Mouse (Mus musculus) layer of hippocampus, postnatal 36 days (tissue): Measurements from ENCODE around the gene Slc10a1. TPM values are rescaled to one million over a fixed set of nuclear protein-coding genes. Genes with fewer than 3 reads are reported as not detected.
"Not testable (repeated sequence)": the region's sequence is repeated elsewhere in the genome, so short reads cannot be mapped to it uniquely, and the experiment has no call there.

Source experiments
- DNase-seq, 2 experiments: peaks; one replicate each; pipeline ENCODE4 v3.0.0; 2022
- total RNA-seq, 2 experiments: library from RNA; stranded (reverse); gene quantifications; 2 replicates each; pipeline ENCODE4 v1.2.3; 2021

Slc10a1 gene
- total RNA-seq, 2 experiments from 2014 or later, result not detected

- no peak for DNase-seq
These were observed 2.3 kb downstream of the Slc10a1 start for GRCm38 (mm10) chr12:80966059-80966838.

- DNase-seq, result no peak
These were observed 5.9 kb downstream of the Slc10a1 start for GRCm38 (mm10) chr12:80962566-80962965.

DNA sequence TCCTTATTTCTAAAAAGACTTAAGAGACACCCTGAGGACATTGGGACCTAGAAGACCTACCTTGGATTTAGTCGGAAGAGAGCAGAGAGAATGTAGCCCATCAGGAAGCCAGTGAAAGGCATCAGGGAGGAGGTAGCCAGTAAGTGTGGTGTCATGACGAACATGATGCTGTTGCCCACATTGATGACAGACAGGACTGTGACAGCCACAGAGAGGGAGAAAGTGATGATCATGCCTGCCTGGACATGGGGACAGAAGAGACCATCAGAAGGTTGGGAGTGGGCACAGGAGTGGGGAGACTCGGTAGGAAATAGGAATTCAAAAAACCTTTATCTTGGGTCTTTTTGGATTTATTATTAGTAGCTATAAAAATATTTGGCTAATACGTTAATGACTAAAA is 10.5 kb downstream of the Slc10a1 start:
- no peak for DNase-seq

DNA sequence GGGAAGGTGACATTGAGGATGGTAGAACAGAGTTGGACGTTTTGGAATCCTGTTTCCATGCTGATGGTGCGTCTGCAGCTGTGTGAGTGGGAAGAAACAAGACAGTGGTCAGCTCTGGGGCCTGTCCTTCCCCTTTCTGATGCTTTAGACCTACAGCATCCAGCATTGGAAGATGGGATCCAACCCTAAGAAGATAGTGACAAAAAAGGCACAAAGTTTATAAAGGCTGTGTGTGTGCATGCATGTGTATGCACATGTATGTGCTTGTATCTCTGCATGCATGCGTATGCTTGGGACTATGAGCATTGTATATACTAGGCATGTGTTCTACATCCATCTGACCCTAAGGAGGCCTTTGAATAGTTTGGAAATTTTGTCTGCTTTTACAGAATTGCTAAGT is 12.5 kb downstream of the Slc10a1 start:
- no peak for DNase-seq

GRCm38 (mm10) chr12:80952526-80952925 is 16.0 kb downstream of the Slc10a1 start:
- no peak for DNase-seq

DNA sequence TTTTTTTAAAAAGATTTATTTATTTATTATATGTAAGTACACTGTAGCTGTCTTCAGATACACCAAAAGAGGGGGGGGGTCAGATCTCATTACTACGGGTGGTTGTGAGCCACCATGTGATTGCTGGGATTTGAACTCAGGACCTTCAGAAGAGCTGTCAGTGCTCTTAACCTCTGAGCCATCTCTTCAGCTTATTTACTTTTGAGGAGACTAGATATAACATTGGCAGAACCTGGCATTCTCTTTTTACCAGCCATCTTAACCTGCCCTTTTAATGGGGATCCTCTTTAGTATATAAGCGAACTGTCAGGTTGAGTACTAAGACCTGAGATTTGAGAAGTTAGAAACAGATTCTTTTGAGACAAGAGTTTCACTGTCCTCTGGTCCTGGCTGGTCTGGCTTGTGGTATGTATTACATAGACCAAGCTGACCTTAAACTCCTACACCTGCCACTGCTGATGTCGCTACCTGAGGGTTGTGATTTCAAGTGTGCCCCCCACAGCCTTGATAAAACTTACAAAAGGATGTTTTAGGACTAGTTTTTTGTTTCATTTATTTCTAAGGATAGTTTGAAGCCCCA is 16.8 kb downstream of the Slc10a1 start:
- DNase-seq, result no peak

DNA sequence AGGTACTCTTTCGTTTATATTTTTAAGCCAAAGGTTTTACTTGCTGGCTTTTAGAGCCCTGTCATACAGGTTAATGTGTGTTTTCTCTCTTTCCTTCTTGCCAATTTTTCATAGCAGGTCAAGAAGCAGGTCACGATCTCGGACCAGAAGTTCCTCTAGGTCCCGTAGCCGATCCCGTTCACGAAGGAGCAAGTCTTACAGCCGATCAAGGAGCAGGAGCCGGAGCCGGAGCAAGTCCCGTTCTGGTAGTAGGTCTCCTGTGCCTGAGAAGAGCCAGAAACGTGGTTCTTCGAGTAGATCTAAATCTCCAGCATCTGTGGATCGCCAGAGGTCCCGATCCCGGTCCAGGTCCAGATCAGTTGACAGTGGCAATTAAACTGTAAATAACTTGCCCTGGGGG is 18.9 kb downstream of the Slc10a1 start:
- DNase-seq, result not testable (repeated sequence)

DNA sequence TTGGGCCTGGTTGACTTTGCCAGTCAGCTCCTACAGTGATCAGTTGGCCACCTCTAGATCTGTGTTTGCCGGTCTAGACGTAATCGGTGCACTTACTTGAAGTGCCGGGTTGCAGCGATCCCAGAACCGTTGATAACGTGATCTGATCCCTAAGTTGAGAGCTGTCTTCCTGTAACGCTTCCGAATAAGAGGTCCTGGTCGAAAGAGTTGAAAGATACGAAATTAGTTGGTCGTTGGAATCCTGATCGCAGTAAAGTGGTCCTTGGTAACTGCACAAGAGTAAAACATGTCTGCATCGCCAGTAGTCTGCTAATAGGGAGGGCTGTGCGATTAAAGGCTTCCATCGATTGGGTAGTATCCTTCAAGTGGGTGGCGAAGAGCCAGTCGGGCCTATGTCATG is 20.3 kb downstream of the Slc10a1 start:
- DNase-seq, result no peak

DNA sequence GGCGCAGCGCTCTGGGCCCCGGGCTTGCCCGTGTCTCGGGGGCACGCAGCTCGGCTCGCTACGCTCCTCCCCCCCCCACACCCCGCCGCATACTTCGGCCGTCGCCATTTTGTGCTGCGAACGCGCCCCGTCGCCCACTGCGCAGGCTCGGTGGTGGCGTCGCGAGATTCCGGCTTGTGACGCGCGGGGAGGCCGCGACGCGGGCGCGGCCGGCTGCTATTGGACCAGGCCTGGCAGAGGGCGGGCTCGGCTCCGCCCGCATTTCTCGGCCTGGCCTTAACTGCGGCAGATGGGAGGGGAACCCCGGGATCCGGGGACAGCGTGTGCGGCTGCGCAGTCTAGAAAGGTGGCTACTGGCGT is 22.5 kb downstream of the Slc10a1 start:
- DNase-seq, result peak; percentile 96

DNA sequence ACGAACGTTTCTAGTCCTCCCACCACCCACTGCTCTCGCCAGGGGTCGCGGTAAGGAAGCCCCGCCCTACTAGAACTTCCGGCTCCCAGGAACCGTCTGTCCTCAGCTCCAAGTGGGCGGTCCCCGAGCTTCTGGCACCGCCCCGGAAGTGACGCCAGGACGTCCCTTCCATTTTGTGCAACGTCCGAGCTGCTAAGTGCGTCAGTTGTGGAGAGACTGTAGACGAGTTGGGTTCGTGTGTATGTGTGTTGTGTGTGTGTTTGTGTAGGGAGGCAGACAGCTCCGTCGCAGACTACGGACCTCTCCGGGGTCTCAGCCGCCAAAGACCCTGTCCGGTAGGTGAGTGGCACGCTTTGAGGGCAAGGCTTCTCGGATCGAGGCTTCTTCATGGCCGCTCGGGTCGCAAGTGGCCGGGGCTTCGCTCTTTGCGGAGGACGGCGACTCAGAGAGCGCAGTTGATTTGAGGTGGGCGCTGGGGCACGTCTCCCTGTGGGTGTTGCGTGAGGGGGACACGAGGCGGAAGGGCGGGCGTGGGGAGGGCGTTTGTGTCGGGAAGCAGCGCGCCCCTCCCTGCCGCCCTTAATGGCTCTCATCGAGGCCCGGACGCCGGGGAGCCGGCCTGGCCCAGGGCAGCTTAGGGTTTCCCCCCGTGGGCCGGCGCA is 23.0 kb downstream of the Slc10a1 start, which contains the start of gene Srsf5:
Srsf5 (plus strand) TSS at position 171 of the 662 bp plus-strand sequence.
- DNase-seq, result peak; percentile 97 to 98

DNA sequence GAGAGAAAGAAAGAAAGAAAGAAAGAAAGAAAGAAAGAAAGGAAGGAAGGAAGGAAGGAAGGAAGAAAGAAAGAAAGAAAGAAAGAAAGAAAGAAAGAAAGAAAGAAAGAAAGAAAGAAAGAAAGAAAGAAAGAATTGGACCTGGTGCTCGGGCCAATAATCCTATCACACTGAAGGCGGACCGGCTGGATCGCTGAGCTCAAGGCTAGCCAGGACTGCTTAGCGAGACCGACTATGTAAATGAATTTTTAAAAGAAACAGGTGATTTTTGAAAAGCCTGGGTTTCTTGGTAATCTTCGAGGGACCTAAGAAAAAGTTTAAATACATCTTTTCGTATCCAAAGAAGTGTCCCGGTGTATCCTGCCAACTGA is 23.6 kb downstream of the Slc10a1 start:
- not testable (repeated sequence) for DNase-seq

DNA sequence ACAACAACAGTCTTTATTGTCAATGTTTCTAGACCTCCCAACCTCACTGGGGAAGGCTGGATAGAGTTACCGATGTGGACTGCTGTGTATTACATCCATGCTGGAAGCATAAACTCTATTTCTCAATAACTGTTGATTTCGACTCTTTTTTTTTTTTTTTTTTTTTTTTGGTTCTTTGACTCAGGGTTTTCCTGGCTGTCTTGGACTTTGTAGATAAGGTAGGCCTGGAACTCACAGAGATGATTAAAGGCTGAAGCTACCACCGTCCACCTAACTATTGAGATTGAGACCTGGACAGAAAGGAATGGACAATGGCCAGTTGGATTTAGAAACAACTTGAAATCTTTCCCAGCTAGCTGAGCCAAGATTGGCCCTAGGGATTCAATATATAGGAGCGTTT is 24.3 kb downstream of the Slc10a1 start:
- no peak for DNase-seq

DNA sequence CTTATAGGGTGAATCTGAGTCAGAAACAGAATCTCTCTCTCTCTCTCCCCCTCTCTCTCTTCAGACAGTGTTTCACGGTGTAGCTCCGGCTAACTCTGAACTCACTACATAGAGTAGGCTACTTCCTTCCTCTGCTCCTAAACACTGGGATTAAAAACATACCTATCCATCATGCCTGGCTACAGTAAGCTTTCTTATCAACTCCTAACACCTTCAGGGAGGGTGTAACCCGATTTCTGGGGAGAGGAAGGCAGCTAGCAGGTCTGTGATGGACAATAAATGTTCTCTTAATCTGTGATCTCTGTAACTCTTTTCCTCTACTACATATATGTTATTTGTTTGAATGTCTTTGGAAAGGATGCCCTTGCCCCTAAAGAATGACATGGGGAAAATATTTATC is 25.1 kb downstream of the Slc10a1 start:
- DNase-seq, result no peak

DNA sequence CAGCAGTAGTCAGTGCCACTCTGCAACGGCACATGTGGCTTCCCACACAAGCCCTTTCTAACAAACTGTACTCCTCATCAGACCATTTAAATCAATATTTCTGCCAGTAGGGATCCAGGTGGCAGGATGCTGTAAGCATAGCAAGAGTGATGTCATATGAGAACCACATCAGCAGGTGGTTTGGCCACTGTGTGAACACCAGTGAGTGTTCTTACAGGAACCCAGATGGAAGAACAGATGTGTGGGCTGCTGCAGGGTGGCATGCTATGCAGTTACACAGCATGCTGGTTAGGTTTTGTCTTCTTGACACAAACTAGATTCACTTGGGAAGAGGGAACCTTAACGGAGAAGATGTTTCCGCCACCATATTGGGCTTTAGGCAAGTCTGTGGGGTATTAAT is 26.6 kb downstream of the Slc10a1 start:
- no peak for DNase-seq

- no peak for DNase-seq
These were observed 29.3 kb downstream of the Slc10a1 start for GRCm38 (mm10) chr12:80939165-80939564.

DNA sequence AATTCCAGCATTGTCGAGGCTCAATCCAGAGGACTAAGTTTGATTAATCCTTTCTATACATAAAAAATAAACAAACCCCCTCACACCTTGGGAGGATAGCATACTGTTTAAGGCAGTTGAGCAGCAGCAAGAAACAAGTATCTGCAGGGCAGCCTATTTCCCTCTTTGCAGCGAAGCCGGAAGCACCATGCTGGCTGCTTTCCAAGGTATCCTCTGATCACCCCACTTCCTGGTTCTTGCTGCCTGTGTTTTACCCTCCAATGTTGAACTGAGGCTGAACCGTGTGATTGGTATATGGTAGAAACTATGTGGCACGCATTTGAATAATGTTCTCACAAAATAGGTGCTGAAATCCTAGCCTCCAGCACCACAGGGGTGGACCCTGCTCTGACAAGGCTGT is 29.9 kb downstream of the Slc10a1 start:
- peak in 1 of 2 experiments; percentile 18 for DNase-seq

DNA sequence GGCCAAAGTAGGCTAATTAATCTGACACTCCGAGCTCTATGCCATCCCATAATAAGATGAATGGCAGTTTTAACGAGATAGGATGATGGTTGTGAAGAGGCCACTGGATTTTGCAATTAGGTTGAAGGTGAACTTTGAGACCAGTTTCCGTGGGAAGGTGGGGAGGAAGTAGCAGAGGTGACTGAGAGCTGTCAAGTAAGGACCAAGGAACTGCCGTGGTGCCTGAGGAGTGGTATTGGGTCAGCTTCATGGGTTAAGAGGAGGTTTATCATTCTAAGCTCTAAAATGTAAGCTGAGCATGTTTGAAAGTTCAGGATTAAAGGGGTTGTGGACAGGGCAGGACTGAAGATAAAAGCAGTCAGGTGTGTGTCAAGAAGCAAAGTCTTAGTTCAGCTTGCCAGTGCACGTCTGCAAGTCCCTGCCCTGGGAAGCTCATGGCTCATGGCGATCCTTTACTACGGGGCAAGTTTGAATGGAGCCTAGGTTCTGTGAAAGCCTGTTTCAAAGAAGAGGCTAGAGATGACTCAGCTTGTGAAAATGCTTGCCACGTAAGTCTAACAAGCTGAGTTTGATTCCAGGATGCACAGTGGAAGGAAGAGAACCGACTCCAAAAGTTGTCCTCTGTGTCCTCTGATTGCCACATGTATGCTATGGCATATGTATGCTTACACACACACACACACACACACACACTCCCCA is 31.0 kb downstream of the Slc10a1 start:
- DNase-seq, result no peak

GRCm38 (mm10) chr12:80936751-80937150 is 31.8 kb downstream of the Slc10a1 start:
- no peak for DNase-seq

- no peak for DNase-seq
These were observed 35.6 kb downstream of the Slc10a1 start for GRCm38 (mm10) chr12:80932865-80933264.

- DNase-seq, result no peak
These were observed 36.9 kb downstream of the Slc10a1 start for GRCm38 (mm10) chr12:80931402-80932140.

DNA sequence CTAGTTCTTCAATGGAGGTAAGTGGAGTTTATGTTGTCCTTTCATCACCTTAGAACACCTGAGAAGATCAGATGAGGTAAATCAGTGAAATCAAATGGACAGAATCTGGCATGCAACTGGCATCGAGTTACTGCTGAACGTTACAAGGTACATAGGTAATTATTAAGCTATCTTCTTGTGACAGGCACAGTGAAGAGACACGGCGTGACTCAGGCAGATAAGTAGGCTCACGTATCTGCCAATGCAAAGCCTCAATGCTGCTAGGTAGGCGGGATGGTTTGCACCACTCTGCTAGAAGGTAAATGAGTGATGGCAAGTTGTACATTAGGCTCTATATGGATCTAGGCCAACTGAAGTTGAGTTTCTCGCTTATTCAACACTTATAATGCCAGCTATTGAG is 38.4 kb downstream of the Slc10a1 start:
- no peak for DNase-seq

- DNase-seq, result no peak
These were observed 39.6 kb downstream of the Slc10a1 start for GRCm38 (mm10) chr12:80928881-80929280.
